Mouse (Mus musculus) bone marrow, adult 2 months (tissue): ENCODE measurements at regions not wholly inside any gene's neighbourhood (a gene's known extent, or its start where the extent isn't known, plus 50 kb on each side); places are given as distances from the start of the nearest gene placed in this dataset.

Experiments used
- CTCF ChIP-seq: fragments of 200-500 bp; IDR thresholded peaks from 2 replicates; pipeline ENCODE4 v1.5.1; 2011; ENCODE audit warnings: low read length, control low read depth; ENCODE audit not compliant: control insufficient read depth, insufficient read depth
- POLR2A ChIP-seq: fragments of 200-500 bp; IDR thresholded peaks from 2 replicates; pipeline ENCODE4 v1.6.1; 2011; ENCODE audit warnings: low read depth, mild to moderate bottlenecking, control low read depth, low read length, borderline replicate concordance; ENCODE audit not compliant: control insufficient read depth

GRCm38 (mm10) chr1:88891041-88891440 lies 179.2 kb upstream of the Sh3bp4 start:
- TF ChIP-seq CTCF, result no peak
- TF ChIP-seq POLR2A, result no peak
